Mouse (Mus musculus) midbrain, embryonic 14.5 days (tissue): Measurements from ENCODE around the gene Rbm25. TPM values are rescaled to one million over a fixed set of nuclear protein-coding genes. Genes with fewer than 3 reads are reported as not detected.

Source experiments
- ATAC-seq: fragments of 200-750 bp; cut with Nextera tagmentation; 2 replicates; pipeline ENCODE4 v1.8.0; 2017; ENCODE audit warnings: moderate number of reproducible peaks, moderate library complexity; ENCODE audit not compliant: low FRiP score, low TSS enrichment
- DNase-seq: peaks from one replicate; pipeline ENCODE4 v3.0.0-alpha.2; 2015
- H3K27ac ChIP-seq: fragments of 300-500 bp; sonication (generic); replicated peaks from 2 replicates; pipeline ENCODE4 v1.5.1; 2014; ENCODE audit warnings: mild to moderate bottlenecking, low read depth, low read length, moderate library complexity
- H3K27me3 ChIP-seq: fragments of 300-500 bp; sonication (generic); 2 replicates; pipeline ENCODE4 v1.6.1; 2014; ENCODE audit warnings: low read length, control low read depth, mixed read lengths; ENCODE audit not compliant: control insufficient read depth, insufficient read depth
- H3K36me3 ChIP-seq: fragments of 300-500 bp; sonication (generic); 2 replicates; pipeline ENCODE4 v1.6.1; 2014; ENCODE audit warnings: low read length, control low read depth; ENCODE audit not compliant: control insufficient read depth, insufficient read depth
- H3K4me1 ChIP-seq: fragments of 300-500 bp; sonication (generic); 2 replicates; pipeline ENCODE4 v1.6.1; 2014; ENCODE audit warnings: mild to moderate bottlenecking, antibody characterized with exemption, low read length, control low read depth; ENCODE audit not compliant: control insufficient read depth, insufficient read depth
- H3K4me2 ChIP-seq: fragments of 300-500 bp; sonication (generic); 2 replicates; pipeline ENCODE4 v1.6.1; 2014; ENCODE audit warnings: mild to moderate bottlenecking, low read length, moderate library complexity
- H3K4me3 ChIP-seq: fragments of 300-500 bp; sonication (generic); replicated peaks from 2 replicates; pipeline ENCODE4 v1.5.1; 2014; ENCODE audit warnings: low read depth, low read length
- H3K9ac ChIP-seq: fragments of 300-500 bp; sonication (generic); replicated peaks from 2 replicates; pipeline ENCODE4 v1.6.1; 2014; ENCODE audit warnings: mild to moderate bottlenecking, low read length, moderate library complexity
- H3K9me3 ChIP-seq: fragments of 300-500 bp; sonication (generic); 2 replicates; pipeline ENCODE4 v1.6.1; 2016; ENCODE audit warnings: low read length, control low read depth, mixed read lengths; ENCODE audit not compliant: control insufficient read depth
- WGBS: fragments of 180-500 bp; shearing (Covaris S2); extraction: QIAGEN DNeasy Blood & Tissue Kit; methylation state at CpG from one replicate; pipeline ENCODE4 v1.1.7; 2014; 5-methylcytosine and 5-hydroxymethylcytosine counted together
- polyA plus RNA-seq: library from polyadenylated mRNA; unstranded; fragments of >200 nt; fragmentation: Nextera tagmentation; extraction: Ambion mirVana; gene quantifications from 2 replicates; pipeline ENCODE4 v1.2.1, GENCODE M21; 2014

The Rbm25 gene
- polyA plus RNA-seq, 1 experiment from 2014 or later = 227 TPM

- H3K4me1 ChIP-seq = no peaks in the 10 kb centered on the region
- WGBS = 31% methylated on average over 4 of the region's 4 CpGs
- DNase-seq (no peak), ATAC-seq (no peak)
- H3K4me3 ChIP-seq = no peak overlapping the region
- H3K9me3 ChIP-seq = no peaks in the 10 kb centered on the region
- H3K27ac ChIP-seq = no peak overlapping the region
- H3K36me3 ChIP-seq = peaks cover 33% of the 10 kb centered on the region
- H3K9ac ChIP-seq = no peak overlapping the region
- H3K4me2 ChIP-seq = no peak overlapping the region
- H3K27me3 ChIP-seq = no peaks in the 10 kb centered on the region
Measured at GRCm38 (mm10) chr12:83702796-83703195, 71.8 kb downstream of the Rbm25 start.

- ATAC-seq = no peak
Measured at GRCm38 (mm10) chr12:83706951-83707350, 75.9 kb downstream of the Rbm25 start.

GRCm38 (mm10) chr12:83708160-83709092, 77.4 kb downstream of the Rbm25 start:
- H3K27me3 ChIP-seq = no peaks in the 10 kb centered on the region
- ATAC-seq (no peak), DNase-seq (no peak)
- no peaks in the 10 kb centered on the region for H3K9me3 ChIP-seq
- no peaks in the 10 kb centered on the region for H3K4me1 ChIP-seq
- WGBS = 90% methylated on average over 7 of the region's 7 CpGs
- peaks cover 35% of the 10 kb centered on the region for H3K36me3 ChIP-seq
- no peak overlapping the region for H3K27ac ChIP-seq
- no peak overlapping the region for H3K4me3 ChIP-seq
- H3K9ac ChIP-seq = no peak overlapping the region
- no peak overlapping the region for H3K4me2 ChIP-seq

More at GRCm38 (mm10) chr12:83706951-83707350, 75.9 kb downstream of the Rbm25 start:
- Histone ChIP-seq H3K9ac (no peak overlapping the region), H3K4me1 (no peaks in the 10 kb centered on the region), H3K4me3 (no peak overlapping the region), H3K36me3 (peaks cover 26% of the 10 kb centered on the region), H3K9me3 (no peaks in the 10 kb centered on the region), H3K27me3 (no peaks in the 10 kb centered on the region), H3K4me2 (no peak overlapping the region), H3K27ac (no peak overlapping the region)
- WGBS = 95% methylated on average over 4 of the region's 4 CpGs
- no peak for DNase-seq

- no peak overlapping the region for H3K9ac ChIP-seq
- no peak overlapping the region for H3K4me2 ChIP-seq
- no peaks in the 10 kb centered on the region for H3K27me3 ChIP-seq
- no peaks in the 10 kb centered on the region for H3K9me3 ChIP-seq
- no peak for ATAC-seq
- H3K27ac ChIP-seq = no peak overlapping the region
- no peaks in the 10 kb centered on the region for H3K4me1 ChIP-seq
- peaks cover 46% of the 10 kb centered on the region for H3K36me3 ChIP-seq
- no peak overlapping the region for H3K4me3 ChIP-seq
- WGBS = 93% methylated on average over 2 of the region's 2 CpGs
- DNase-seq = no peak
Measured at GRCm38 (mm10) chr12:83709934-83710333, 78.9 kb downstream of the Rbm25 start.

- H3K27me3 ChIP-seq = no peaks in the 10 kb centered on the region
- WGBS = 54% methylated on average over 2 of the region's 2 CpGs
- H3K4me2 ChIP-seq = no peak overlapping the region
- H3K9ac ChIP-seq = no peak overlapping the region
- H3K4me1 ChIP-seq = no peaks in the 10 kb centered on the region
- ATAC-seq = no peak
- peak; percentile 87 for DNase-seq
- H3K4me3 ChIP-seq = no peak overlapping the region
- no peak overlapping the region for H3K27ac ChIP-seq
- no peaks in the 10 kb centered on the region for H3K9me3 ChIP-seq
- H3K36me3 ChIP-seq = peaks cover 71% of the 10 kb centered on the region
Measured at GRCm38 (mm10) chr12:83713749-83714148, 82.7 kb downstream of the Rbm25 start.

- no peaks in the 10 kb centered on the region for H3K9me3 ChIP-seq
- no peaks in the 10 kb centered on the region for H3K4me1 ChIP-seq
- ATAC-seq (no peak), DNase-seq (no peak)
- H3K27me3 ChIP-seq = no peaks in the 10 kb centered on the region
- no peak overlapping the region for H3K27ac ChIP-seq
- H3K4me3 ChIP-seq = no peak overlapping the region
- H3K4me2 ChIP-seq = no peak overlapping the region
- WGBS = 88% methylated on average over 15 of the region's 15 CpGs
- no peak overlapping the region for H3K9ac ChIP-seq
- peaks cover 82% of the 10 kb centered on the region for H3K36me3 ChIP-seq
Measured at GRCm38 (mm10) chr12:83716416-83717184, 85.6 kb downstream of the Rbm25 start.

- Histone ChIP-seq H3K9me3 (no peaks in the 10 kb centered on the region), H3K27ac (no peak overlapping the region), H3K4me2 (no peak overlapping the region), H3K36me3 (peaks cover 80% of the 10 kb centered on the region), H3K4me3 (no peak overlapping the region), H3K4me1 (no peaks in the 10 kb centered on the region), H3K27me3 (no peaks in the 10 kb centered on the region), H3K9ac (no peak overlapping the region)
- WGBS = 100% methylated on average over 1 of the region's 1 CpGs
- ATAC-seq = no peak
- no peak for DNase-seq
Measured at GRCm38 (mm10) chr12:83719431-83719830, 88.4 kb downstream of the Rbm25 start.

- peaks cover 82% of the 10 kb centered on the region for H3K36me3 ChIP-seq
- H3K9ac ChIP-seq = no peak overlapping the region
- H3K4me3 ChIP-seq = no peak overlapping the region
- DNase-seq = no peak
- H3K9me3 ChIP-seq = no peaks in the 10 kb centered on the region
- H3K27ac ChIP-seq = no peak overlapping the region
- H3K27me3 ChIP-seq = no peaks in the 10 kb centered on the region
- H3K4me1 ChIP-seq = no peaks in the 10 kb centered on the region
- WGBS = 88% methylated on average over 6 of the region's 6 CpGs
- H3K4me2 ChIP-seq = no peak overlapping the region
- ATAC-seq = no peak
Measured at GRCm38 (mm10) chr12:83721281-83721680, 90.2 kb downstream of the Rbm25 start.
